Mouse (Mus musculus) testis, adult 2 months (tissue): ENCODE data around the gene Tldc2. TPM values are rescaled to one million over a fixed set of nuclear protein-coding genes. Genes with fewer than 3 reads are reported as not detected.

Experiments used
- H3K27ac ChIP-seq: fragments of 200-500 bp; 2 replicates; pipeline ENCODE4 v1.5.1; 2012; ENCODE audit warnings: low read depth, low read length; ENCODE audit not compliant: control insufficient read depth, insufficient read depth
- H3K27me3 ChIP-seq: fragments of 200-500 bp; 2 replicates; pipeline ENCODE4 v1.6.1; 2012; ENCODE audit warnings: mild to moderate bottlenecking, low read length, moderate library complexity; ENCODE audit not compliant: control insufficient read depth, insufficient read depth
- H3K36me3 ChIP-seq: fragments of 200-500 bp; 2 replicates; pipeline ENCODE4 v1.6.1; 2012; ENCODE audit warnings: mild to moderate bottlenecking, low read length; ENCODE audit not compliant: control insufficient read depth, insufficient read depth
- H3K4me1 ChIP-seq: fragments of 200-500 bp; 2 replicates; pipeline ENCODE4 v1.6.1; 2012; ENCODE audit warnings: low read length; ENCODE audit not compliant: control insufficient read depth, insufficient read depth
- H3K4me3 ChIP-seq: fragments of 200-500 bp; 2 replicates; pipeline ENCODE4 v1.5.1; 2012; ENCODE audit warnings: low read depth, mild to moderate bottlenecking, low read length, moderate library complexity, mixed read lengths; ENCODE audit not compliant: control insufficient read depth
- CTCF ChIP-seq: fragments of 200-500 bp; IDR thresholded peaks from 2 replicates; pipeline ENCODE4 v1.5.1; 2012; ENCODE audit warnings: low read depth, mild to moderate bottlenecking, inconsistent platforms, low read length, moderate library complexity; ENCODE audit not compliant: control insufficient read depth, insufficient read depth, insufficient replicate concordance
- POLR2A ChIP-seq: fragments of 200-500 bp; IDR thresholded peaks from 2 replicates; pipeline ENCODE4 v1.6.1; 2012; ENCODE audit warnings: low read depth, mild to moderate bottlenecking, inconsistent platforms, low read length, moderate library complexity; ENCODE audit not compliant: control insufficient read depth
- polyA plus RNA-seq: library from polyadenylated mRNA; depleted of rRNA; stranded (reverse); fragments of >200 nt; gene quantifications from 2 replicates; pipeline ENCODE4 v1.2.3, GENCODE M21; 2012

Tldc2 gene
- polyA plus RNA-seq, 1 experiment, result not detected

DNA sequence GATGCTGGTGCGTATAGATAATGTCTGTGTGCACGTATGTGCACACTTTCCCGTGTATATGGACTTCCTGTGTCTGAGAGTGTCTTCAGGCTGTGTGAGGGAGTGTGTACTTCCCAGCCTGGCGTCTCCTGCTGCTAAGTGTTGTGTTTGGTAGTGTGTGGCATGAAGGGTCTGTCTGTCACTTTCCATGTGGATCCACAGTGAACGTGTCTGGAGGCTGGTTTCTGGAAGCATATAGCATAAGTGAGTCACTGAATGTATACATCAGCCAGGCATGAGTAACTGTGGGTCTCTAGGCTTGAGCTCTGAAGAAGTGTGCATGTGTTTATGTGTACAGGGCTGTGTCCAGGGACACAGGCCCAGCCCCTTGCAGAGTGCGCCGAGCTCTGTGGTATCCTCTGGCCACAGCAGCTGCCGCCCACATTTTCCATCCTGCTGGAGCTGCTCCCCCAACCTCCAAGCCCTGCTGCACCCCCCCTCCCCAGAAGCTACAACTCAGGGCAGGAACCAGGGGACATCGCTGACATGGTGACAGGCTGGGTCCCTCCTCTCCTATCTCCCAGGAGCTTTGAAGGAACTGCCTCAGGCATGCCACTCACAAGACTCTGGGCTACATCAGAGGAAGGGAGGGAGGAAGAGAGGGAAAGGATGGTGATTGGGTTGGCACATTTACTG is 13.3 kb upstream of the Tldc2 start:
- Histone ChIP-seq H3K4me1 (peaks cover 11% of the 10 kb centered on the region), H3K36me3 (no peaks in the 10 kb centered on the region), H3K27me3 (no peaks in the 10 kb centered on the region), H3K27ac (no peak overlapping the region), H3K4me3 (no peak overlapping the region)
- no peak for TF ChIP-seq CTCF
- no peak for TF ChIP-seq POLR2A

DNA sequence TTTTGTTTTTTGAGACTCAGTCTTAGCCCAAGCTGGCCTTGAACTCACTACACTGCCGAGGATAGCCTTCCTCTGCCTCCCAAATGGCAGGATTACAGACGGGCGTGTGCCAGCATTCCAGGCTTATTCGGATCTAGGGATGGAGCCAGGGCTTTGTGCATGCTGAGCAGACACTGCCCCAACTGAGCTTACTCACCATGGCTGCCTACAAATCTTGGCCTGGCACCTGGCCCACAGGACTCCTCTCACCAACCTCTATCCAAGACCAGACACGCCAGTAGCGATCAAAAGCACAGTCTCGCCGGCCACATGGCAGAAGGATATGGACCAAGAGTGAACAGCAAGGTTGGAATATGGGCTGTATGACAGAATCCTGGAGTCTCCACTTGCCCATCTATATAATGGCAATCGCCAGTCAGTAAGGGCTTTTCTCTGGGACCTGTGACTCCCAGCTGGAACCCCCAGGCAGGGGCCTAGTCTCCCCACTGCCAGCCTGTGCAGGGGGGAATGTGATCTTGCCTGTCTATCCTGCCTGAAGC is 12.6 kb upstream of the Tldc2 start:
- H3K27ac ChIP-seq, result no peak overlapping the region
- H3K36me3 ChIP-seq, result no peaks in the 10 kb centered on the region
- no peaks in the 10 kb centered on the region for H3K27me3 ChIP-seq
- peaks cover 14% of the 10 kb centered on the region for H3K4me1 ChIP-seq
- TF ChIP-seq CTCF (no peak), POLR2A (no peak)
- no peak overlapping the region for H3K4me3 ChIP-seq

DNA sequence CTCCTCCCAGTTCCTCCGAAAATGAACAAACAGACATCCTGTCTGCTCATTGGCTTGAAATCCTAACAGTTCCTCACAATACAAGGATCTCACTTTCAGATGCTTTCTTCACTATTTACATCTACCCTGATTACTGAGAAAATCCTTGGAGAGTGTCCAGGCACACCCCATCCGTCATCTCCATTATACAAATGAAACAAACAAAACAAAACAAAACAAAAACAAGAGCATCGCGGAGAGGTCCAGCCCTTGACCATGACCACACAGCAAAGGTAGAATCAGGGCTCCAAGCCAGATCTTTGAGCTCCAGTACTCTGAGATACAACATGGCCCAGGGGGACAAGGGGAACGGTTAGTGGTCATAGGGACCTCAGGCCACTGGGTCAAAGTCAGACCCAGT is 12.1 kb upstream of the Tldc2 start:
- H3K27me3 ChIP-seq, result no peaks in the 10 kb centered on the region
- H3K4me1 ChIP-seq, result peaks cover 20% of the 10 kb centered on the region
- H3K27ac ChIP-seq, result no peak overlapping the region
- TF ChIP-seq POLR2A (no peak), CTCF (no peak)
- no peaks in the 10 kb centered on the region for H3K36me3 ChIP-seq
- H3K4me3 ChIP-seq, result no peak overlapping the region

DNA sequence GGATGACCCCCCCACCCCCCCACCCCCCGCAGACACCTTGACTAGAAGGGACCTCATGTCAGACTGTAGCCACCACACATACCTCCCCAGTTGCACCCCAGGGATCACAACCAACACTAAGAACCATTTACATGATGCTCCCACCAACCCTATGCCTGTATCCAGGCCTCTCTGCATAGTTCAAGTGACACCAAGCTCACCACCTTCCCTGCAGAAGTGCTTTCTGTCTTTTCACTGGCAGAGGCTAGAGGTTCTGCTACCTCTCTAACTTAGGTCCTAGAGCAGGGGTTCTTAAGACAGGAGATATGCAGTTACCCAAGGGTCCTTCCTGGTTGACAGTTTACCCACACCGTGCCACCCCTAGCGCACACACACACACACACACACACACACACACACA is 11.6 kb upstream of the Tldc2 start:
- no peak overlapping the region for H3K27ac ChIP-seq
- H3K4me1 ChIP-seq, result peaks cover 21% of the 10 kb centered on the region
- no peaks in the 10 kb centered on the region for H3K36me3 ChIP-seq
- H3K27me3 ChIP-seq, result no peaks in the 10 kb centered on the region
- H3K4me3 ChIP-seq, result no peak overlapping the region
- TF ChIP-seq POLR2A (no peak), CTCF (no peak)

DNA sequence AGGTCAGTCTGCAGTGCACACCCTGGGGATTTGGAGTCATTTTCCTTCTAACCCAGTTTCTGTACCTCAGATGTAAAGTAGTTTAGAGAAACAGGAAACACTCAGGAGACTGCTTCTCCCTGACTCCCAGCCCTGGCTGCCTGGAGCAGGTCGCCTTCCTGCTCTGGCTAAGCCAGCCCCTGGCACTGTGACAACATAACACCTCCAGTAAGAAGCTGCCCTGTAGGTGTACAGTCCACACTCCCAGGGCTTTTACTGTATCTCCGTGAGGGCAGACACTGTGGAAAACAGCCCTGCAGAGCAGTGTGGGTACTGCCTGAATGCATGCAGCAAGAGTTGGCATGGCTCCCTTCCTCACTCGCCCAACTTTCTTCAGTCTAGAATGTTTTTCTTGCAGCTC is 11.2 kb upstream of the Tldc2 start:
- TF ChIP-seq POLR2A (no peak), CTCF (no peak)

DNA sequence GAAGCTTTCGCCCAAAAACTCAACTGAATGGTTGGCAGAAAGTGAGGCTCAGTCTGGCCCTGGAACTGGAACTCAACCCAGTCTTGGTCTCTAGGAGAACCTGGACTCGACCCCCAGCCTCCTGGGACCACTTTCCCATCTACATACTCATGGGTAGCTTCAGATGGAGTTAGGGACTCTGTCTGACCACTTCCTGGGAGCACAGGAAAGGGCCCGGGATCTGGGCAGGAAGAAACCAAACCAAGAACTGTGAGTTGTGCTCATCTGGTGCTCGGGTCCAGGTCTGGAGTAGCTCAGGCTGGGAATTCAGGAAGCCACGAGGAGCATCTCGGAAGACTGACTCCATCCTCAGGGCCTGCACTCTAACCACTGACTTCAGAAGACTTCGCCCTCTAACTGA is 10.3 kb upstream of the Tldc2 start:
- Histone ChIP-seq H3K4me3 (no peak overlapping the region), H3K36me3 (no peaks in the 10 kb centered on the region), H3K27ac (no peak overlapping the region), H3K27me3 (no peaks in the 10 kb centered on the region), H3K4me1 (peaks cover 21% of the 10 kb centered on the region)
- TF ChIP-seq CTCF (no peak), POLR2A (no peak)

More for the DNA sequence above, 11.2 kb upstream of the Tldc2 start:
- no peaks in the 10 kb centered on the region for H3K36me3 ChIP-seq
- H3K27ac ChIP-seq, result no peak overlapping the region
- no peak overlapping the region for H3K4me3 ChIP-seq
- H3K4me1 ChIP-seq, result peaks cover 21% of the 10 kb centered on the region
- H3K27me3 ChIP-seq, result no peaks in the 10 kb centered on the region

DNA sequence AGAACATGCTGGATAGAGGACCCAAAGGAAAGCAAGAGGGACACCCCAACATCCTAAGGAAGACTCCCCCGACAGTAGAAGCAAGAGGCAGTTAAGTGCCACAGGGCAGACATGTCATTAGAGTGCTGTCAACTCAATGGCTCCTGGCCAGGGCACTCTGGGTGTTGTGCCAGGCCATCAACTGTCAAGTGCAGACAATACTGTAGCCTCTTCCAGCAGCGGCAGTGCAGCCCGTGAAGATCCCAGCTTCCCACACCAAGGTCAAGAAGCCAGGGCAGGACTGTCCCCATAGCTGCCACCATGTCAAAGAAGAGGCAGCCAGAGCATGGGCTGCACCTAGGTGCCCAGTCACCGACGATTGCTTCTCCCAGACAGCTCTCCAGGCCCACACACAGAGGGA is 9.7 kb upstream of the Tldc2 start:
- H3K27me3 ChIP-seq, result no peaks in the 10 kb centered on the region
- TF ChIP-seq CTCF, result no peak
- TF ChIP-seq POLR2A, result no peak
- H3K36me3 ChIP-seq, result no peaks in the 10 kb centered on the region
- peaks cover 21% of the 10 kb centered on the region for H3K4me1 ChIP-seq
- no peak overlapping the region for H3K27ac ChIP-seq
- peak overlapping the region; percentile 72 for H3K4me3 ChIP-seq
